Mouse (Mus musculus): Measurements from ENCODE around the gene Flvcr2.

DNA sequence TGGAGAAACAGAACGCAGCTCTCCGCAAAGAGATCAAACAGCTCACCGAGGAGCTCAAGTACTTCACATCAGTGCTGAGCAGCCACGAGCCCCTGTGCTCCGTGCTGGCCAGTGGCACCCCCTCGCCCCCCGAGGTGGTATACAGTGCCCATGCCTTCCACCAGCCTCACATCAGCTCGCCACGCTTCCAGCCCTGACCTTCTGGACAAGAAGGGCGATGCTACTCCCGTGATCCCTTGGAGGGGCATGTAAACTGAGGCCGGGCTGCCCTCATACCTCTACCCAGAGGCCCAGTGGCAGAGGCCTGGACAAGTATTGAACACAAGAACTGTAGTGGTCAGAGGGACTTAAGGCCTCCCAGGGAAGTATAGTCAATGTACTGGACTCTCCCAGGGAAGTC is 37.8 kb upstream of the Flvcr2 start:
- TF ChIP-seq MEF2A (IDR thresholded peaks at IDR 0.05; ENCODE audit: extremely low read depth, insufficient replicate concordance, low read depth, low read length, poor library complexity, severe bottlenecking) (no peak), POLR2A (IDR thresholded peaks at IDR 0.05; ENCODE audit: control insufficient read depth in 1 of 2, insufficient read depth in 1 of 2, low read depth in 1 of 2, low read length in 2 of 2, poor library complexity in 1 of 2) (no peak), CTCF (IDR thresholded peaks at IDR 0.05 in 2 of 3, conservative IDR thresholded peaks at IDR 0.05 in 1 of 3; ENCODE audit: control insufficient read depth in 1 of 3, insufficient read depth in 1 of 3, low read depth in 2 of 3, low read length in 3 of 3, poor library complexity in 1 of 3, severe bottlenecking in 1 of 3) (no peak), EP300 (IDR thresholded peaks at IDR 0.05; ENCODE audit: low read depth in 1 of 2, low read length in 2 of 2) (no peak), ZNF384 (IDR thresholded peaks at IDR 0.05; ENCODE audit: low read depth, low read length) (no peak)

All from MEL (cell line).